Mouse (Mus musculus) ES-E14 (cell line): ENCODE measurements around the gene Lta. TPM values are rescaled to one million over a fixed set of nuclear protein-coding genes. Genes with fewer than 3 reads are reported as not detected.

ENCODE experiments used
- DNase-seq: peaks from one replicate; pipeline ENCODE4 v3.0.0-alpha.2; 2013; ENCODE audit warnings: low read depth, low spot score
- H3K27ac ChIP-seq: 2 replicates; pipeline ENCODE4 v1.5.1; 2012; ENCODE audit warnings: low read depth, mild to moderate bottlenecking, low read length, moderate library complexity, mixed read lengths; ENCODE audit not compliant: poor library complexity, insufficient read depth, severe bottlenecking
- H3K36me3 ChIP-seq: 2 replicates; pipeline ENCODE4 v1.6.1; 2012; ENCODE audit warnings: mild to moderate bottlenecking, low read length, moderate library complexity, mixed read lengths; ENCODE audit not compliant: control insufficient read depth, poor library complexity, insufficient read depth, severe bottlenecking
- H3K4me1 ChIP-seq, 2 experiments: fragments of 150-350 bp in 1 of 2; sonication (generic) in 1 of 2; 2 replicates each; pipeline ENCODE4 v1.6.1; 2012; ENCODE audit warnings: low read length in 2 of 2, mild to moderate bottlenecking in 1 of 2, mixed read lengths in 1 of 2; ENCODE audit not compliant: control insufficient read depth in 2 of 2, insufficient read depth in 2 of 2, poor library complexity in 1 of 2
- H3K4me3 ChIP-seq, 2 experiments: fragments of 150-350 bp in 1 of 2; sonication (generic) in 1 of 2; 2 replicates each; pipeline ENCODE4 v1.5.1; 2012; ENCODE audit warnings: low read length in 2 of 2, low read depth in 1 of 2, mild to moderate bottlenecking in 1 of 2, mixed read lengths in 1 of 2; ENCODE audit not compliant: insufficient read depth in 1 of 2, poor library complexity in 1 of 2, severe bottlenecking in 1 of 2
- H3K9ac ChIP-seq: 2 replicates; pipeline ENCODE4 v1.6.1; 2012; ENCODE audit warnings: low read depth, mild to moderate bottlenecking, low read length, mixed read lengths; ENCODE audit not compliant: poor library complexity, insufficient read depth, severe bottlenecking
- H3K9me3 ChIP-seq: fragments of 150-350 bp; sonication (generic); 2 replicates; pipeline ENCODE4 v1.6.1; 2012; ENCODE audit warnings: low read depth, mild to moderate bottlenecking, low read length; ENCODE audit not compliant: control insufficient read depth, insufficient read depth
- CHD2 ChIP-seq: IDR thresholded peaks from 2 replicates; pipeline ENCODE4 v1.6.1; 2014; ENCODE audit warnings: mild to moderate bottlenecking, low read depth, low read length, inconsistent platforms
- HCFC1 ChIP-seq: IDR thresholded peaks from 2 replicates; pipeline ENCODE4 v1.6.1; 2012; ENCODE audit warnings: low read length, inconsistent platforms, borderline replicate concordance; ENCODE audit not compliant: insufficient read depth
- MAFK ChIP-seq: IDR thresholded peaks from 2 replicates; pipeline ENCODE4 v1.6.1; 2014; ENCODE audit warnings: mild to moderate bottlenecking, low read depth, low read length, inconsistent platforms; ENCODE audit not compliant: insufficient read depth
- ZC3H11A ChIP-seq: IDR thresholded peaks from 2 replicates; pipeline ENCODE4 v1.6.1; 2012; ENCODE audit warnings: low read depth, mild to moderate bottlenecking, inconsistent platforms, low read length, borderline replicate concordance
- ZNF384 ChIP-seq: IDR thresholded peaks from 2 replicates; pipeline ENCODE4 v1.6.1; 2012; ENCODE audit warnings: low read depth, low read length, inconsistent platforms
- in situ Hi-C, 2 experiments: fragments of 600-800 bp; cut with MboI; formaldehyde crosslinking; loops; one replicate each; pipeline ENCODE4 v1.15.1; 2025; ENCODE audit warnings: low sequenced_read_pairs in 2 of 2, inconsistent platforms in 1 of 2; ENCODE audit not compliant: unreplicated experiment in 2 of 2
- total RNA-seq: library from RNA; depleted of rRNA; stranded (reverse); fragments of 300-350 nt; gene quantifications from 2 replicates; pipeline ENCODE4 v1.2.3, GENCODE M21; 2012

Lta gene
- total RNA-seq, 1 experiment = 0.13 TPM

DNA sequence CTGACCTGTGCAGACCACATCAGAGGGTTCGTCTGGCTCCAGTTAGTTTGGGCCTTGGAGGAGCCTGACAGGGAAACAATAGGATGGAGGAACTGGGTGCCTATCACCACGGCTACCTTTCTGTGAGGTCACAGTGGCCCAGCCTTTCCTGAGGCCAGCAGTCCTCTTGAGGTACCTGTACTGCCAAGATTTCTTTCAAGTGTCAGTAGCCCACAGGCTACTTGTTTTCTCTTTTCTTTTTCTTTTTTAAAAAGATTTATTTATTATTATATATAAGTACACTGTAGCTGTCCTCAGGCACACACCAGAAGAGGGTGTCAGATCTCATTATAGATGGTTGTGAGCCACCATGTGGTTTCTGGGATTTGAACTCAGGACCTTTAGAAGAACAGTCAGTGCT is 29.2 kb downstream of the Lta start, which contains the start of gene Aif1:
Gene Aif1, minus strand, starts transcription at position 101 of the 400 bp plus-strand sequence.
- Histone ChIP-seq H3K4me3 (no peak within 1 kb of the TSS), H3K27ac (no peak within 1 kb of the TSS), H3K36me3 (no peaks in the 10 kb centered on the region), H3K9me3 (no peaks in the 10 kb centered on the region), H3K9ac (no peak within 1 kb of the TSS), H3K4me1 (no peaks in the 10 kb centered on the region)
- in situ Hi-C loops = no loop called here
- TF ChIP-seq ZNF384 (no peak), ZC3H11A (no peak), CHD2 (no peak), HCFC1 (no peak), MAFK (no peak)
- no peak for DNase-seq

DNA sequence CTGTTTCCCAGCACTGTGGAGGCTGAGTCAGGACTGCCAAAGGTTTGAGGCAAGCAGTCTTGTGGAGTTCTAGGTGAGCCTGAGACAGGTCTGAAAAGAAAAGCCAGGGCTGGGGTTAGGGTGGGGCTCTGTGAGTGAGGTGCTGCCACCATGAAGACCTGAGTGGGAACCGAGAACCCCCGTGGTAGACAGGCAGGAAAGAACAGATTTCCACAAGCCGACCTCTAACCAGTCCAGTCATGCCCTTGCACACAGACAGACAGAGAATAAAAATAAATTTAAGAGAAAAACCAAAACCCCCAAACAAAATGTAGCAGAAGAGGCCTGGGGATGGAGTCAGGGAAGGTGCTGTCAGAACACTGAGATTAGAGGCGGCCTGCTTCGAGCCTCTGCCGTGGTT is 29.8 kb downstream of the Lta start:
- no peak overlapping the region for H3K4me3 ChIP-seq
- no peak overlapping the region for H3K27ac ChIP-seq
- in situ Hi-C loops = no loop called here
- no peak for TF ChIP-seq ZC3H11A
- no peaks in the 10 kb centered on the region for H3K4me1 ChIP-seq
- no peak overlapping the region for H3K9ac ChIP-seq
- no peaks in the 10 kb centered on the region for H3K36me3 ChIP-seq
- H3K9me3 ChIP-seq = no peaks in the 10 kb centered on the region
- DNase-seq = no peak

DNA sequence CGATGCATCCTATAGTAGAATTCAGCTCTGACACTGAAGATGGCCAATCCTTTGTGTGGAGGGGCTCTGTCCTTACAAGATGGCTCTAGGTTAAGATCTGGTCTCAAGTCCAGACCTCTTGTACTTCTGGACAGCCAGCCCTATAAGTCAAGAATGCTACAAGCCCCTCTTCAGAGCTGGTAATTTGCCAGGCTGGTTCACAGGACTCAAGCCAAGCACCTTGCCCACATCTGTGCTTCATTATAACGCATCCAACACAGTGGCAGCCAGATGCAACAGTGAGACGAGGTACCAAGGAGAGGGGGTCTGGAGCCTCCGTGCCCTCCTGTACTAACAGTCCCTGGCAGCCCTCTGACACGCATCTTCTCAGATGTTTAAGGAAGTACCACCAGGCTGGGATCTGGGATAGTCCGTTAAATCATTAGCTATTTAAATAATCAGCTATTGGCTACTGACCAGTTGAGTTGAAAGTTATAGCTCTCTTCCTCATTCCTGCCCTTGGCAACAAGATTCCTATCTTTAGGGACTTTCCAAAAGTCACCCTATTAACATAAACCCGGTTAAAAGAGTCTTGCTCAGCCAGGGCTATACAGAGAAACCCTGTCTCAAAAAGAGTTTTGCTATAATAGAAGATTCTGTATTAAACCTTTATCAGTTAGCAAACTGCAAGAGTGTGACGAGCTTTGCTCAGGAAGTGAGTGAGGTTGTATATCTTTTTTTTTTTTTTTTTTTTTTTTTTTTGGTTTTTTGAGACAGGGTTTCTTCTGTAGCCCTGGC is 30.8 kb downstream of the Lta start:
- TF ChIP-seq CHD2 (no peak), ZC3H11A (no peak), ZNF384 (no peak), MAFK (no peak), HCFC1 (no peak)
- in situ Hi-C loops = no loop called here

DNA sequence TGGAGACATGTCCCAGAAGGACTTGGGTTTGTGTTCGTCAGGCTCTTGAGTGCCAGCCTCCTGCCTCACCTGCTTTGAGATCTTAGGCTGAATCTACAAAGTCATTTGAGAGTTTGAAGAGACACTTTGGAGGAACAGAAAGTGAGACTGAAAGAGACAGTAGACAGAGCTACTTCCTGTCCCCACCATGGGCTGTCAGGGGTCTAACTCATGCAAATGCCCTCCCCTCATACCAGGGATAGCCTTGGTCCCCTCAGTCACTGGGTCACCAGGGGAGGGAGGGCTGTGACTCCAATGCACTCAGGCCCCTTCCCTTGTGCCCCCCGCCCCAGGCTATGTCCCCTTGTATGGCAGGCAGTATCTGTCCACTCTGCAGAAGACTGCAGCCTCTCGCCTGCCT is 31.8 kb downstream of the Lta start:
- H3K36me3 ChIP-seq = no peaks in the 10 kb centered on the region
- in situ Hi-C loops = no loop called here
- DNase-seq = no peak

More for the DNA sequence above, 30.8 kb downstream of the Lta start:
- Histone ChIP-seq H3K36me3 (no peaks in the 10 kb centered on the region), H3K27ac (no peak overlapping the region), H3K9me3 (no peaks in the 10 kb centered on the region), H3K4me1 (no peaks in the 10 kb centered on the region), H3K4me3 (no peak overlapping the region), H3K9ac (no peak overlapping the region)
- DNase-seq = no peak

More for the DNA sequence above, 31.8 kb downstream of the Lta start:
- H3K9me3 ChIP-seq = no peaks in the 10 kb centered on the region
- no peak overlapping the region for H3K4me3 ChIP-seq
- no peak overlapping the region for H3K27ac ChIP-seq
- H3K9ac ChIP-seq = no peak overlapping the region
- no peak for TF ChIP-seq ZNF384
- TF ChIP-seq HCFC1 = no peak
- no peak for TF ChIP-seq CHD2
- no peak for TF ChIP-seq ZC3H11A
- no peak for TF ChIP-seq MAFK
- no peaks in the 10 kb centered on the region for H3K4me1 ChIP-seq
